Mouse (Mus musculus) NIH3T3 (cell line): Measurements from ENCODE around the gene Eml5.

Experiments used
- DNase-seq: peaks from one replicate; pipeline ENCODE4 v3.0.0-alpha.2; 2012; ENCODE audit warnings: low read depth

The Eml5 gene

GRCm38 (mm10) chr12:98833901-98834300 is 67.4 kb downstream of the Eml5 start:
- peak; percentile 10 for DNase-seq

GRCm38 (mm10) chr12:98832929-98833598 is 68.2 kb downstream of the Eml5 start:
- DNase-seq: no peak

- DNase-seq: no peak
Measured at GRCm38 (mm10) chr12:98831122-98831521, 70.2 kb downstream of the Eml5 start.

- DNase-seq: no peak
Measured at GRCm38 (mm10) chr12:98820781-98821180, 80.5 kb downstream of the Eml5 start.

DNA sequence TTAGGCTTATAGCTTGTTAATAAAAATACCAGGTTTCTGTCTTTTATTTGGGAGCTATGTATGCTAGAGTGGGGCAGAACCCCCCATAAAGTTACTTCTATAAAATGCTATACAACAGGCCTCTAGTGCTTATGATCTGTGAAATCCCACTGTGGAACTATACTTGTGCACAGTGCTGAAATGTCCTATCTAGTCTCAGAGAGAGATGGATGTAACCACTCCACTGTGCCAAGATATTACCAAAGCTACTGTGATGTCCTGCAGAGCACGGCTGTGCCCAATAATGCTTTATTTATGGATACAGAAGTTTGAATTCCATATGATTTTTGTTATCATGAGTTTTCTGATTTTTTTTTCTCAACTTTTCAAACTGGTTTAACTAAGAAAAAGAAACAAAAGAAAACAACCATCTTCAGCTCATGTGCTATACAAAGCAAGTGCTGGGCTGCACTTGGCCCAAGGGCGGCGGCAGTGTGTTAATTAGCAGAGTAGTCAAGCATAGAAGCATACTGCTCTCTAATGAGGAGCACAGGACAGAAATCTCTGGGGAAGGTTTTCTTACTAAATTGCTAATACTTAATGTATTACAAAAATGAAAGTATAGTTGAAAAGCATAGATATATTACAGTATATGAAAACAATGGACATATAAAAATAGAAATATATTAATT is 97.1 kb downstream of the Eml5 start:
- no peak for DNase-seq

DNA sequence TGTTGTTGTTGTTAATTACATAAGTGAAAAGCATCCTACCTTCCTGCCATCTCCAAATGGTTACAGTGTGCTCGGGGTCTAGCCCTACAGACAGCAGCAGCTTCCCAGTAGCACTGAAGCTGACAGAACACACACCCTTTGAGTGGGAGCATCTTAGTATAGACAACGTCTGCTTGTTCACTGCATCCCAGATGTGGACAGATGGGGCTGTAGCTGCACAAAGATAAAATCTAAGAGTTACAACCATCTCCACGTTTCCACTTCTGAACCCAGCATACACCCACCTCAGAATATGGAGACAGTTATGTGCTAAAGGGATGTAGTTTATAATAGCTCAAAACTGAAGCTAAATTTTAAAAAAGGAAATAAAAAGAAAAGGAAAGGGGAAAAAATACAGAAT is 99.0 kb downstream of the Eml5 start:
- no peak for DNase-seq

DNA sequence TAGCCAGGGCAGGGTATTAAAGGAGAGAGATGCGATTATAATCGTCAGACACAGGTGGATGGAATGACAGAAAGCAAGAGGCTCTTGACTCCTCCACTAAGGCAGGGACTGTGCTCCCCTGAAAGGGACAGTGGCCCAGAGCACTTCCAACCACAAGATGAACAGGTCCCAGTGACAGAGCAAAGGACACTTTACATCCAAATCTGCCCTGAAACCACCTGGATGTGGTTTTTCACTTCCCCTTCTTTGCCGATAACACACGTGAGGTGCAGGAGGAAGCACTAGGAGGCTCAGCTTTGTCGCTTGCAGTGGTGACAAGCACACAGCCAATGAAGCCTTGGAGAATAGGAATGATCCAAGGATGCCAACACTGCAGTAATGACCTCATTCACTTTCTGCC is 101.0 kb downstream of the Eml5 start:
- no peak for DNase-seq

DNA sequence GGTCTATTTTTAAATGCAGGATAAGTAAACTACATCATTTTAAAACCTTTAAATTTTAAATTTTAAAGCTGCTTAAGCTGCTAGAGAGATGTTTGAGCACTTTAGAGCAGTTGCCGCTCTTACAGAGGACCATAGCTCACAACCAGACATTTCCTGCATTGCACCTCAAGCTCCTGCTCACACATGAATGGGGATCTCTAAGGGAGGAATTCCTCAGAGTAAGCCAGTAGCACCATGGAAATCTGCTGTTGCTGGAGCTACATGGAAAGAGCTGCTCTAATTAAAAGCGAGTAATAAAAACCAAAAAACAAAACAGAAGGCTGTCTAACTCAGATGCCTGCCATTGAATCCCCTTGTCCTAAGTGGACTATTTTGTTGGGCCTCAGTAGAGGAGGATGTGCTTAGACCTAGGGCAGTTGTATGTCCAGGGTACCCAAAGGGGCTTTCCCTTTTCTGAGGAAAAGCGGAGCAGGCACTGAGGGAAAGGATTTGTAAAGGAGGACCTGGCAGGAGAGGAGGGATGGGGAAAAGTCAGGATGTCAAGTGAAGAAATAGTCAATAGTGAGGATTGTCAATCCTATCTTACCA is 105.5 kb downstream of the Eml5 start:
- no peak for DNase-seq

DNA sequence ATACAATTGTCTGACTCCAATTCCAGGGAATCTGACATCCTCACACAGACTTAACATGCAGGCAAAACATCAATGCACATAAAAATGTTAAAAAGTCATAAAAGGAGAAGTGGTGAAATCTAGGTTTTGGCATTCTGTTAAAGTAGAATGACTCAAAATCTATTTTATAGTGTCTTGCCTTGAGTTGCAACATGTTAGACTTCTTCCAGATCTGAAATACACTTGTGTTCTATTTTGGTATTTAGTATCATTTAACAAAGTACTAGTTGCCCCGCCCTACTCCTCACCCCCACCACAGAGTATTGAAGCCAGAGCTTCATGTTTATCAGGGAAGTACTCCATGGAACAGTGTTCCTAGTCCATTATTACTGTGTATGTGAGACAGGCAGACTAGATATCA is 117.0 kb downstream of the Eml5 start:
- DNase-seq: peak; percentile 35

DNA sequence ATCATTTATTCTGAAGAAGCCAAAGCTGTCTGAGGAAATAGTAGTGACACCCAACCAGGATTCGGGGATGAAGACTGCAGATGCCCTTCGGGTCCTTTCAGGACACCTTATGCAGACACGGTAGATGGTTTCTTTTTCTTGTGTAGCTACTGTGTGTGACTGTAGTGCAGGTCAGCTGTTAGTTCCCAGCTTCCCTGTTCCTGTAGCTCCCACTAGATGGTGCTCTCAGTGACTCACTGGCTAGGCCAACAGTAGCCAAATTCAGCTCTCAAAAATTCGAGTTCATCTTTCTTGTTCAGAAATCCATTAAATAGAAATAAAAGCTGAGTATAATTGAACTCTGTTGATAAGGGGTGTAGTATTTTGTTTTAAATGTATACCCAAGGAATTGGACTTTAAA is 122.1 kb downstream of the Eml5 start:
- peak; percentile 64 for DNase-seq

- DNase-seq: no peak
Measured at GRCm38 (mm10) chr12:98777509-98777908, 123.8 kb downstream of the Eml5 start.

GRCm38 (mm10) chr12:98766241-98766640 is 135.0 kb downstream of the Eml5 start:
- DNase-seq: no peak

DNA sequence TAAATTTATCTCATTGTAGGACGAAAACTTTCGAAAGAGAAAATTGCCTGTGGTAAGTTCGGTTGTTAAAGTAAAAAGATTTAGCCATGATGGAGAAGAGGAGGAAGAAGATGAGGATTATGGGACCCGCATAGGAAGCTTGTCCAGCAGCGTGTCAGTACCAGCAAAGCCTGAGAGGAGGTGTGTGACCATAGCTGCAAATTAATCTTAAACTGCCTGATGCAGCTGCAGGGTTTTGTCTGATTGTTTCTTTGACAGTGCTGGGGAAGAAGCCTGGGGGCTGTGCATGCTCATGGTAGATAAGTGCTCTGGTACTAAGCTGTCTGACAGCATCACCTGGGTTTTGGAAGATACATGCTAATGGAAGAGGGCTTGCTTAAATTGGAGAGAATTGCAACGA is 141.6 kb downstream of the Eml5 start:
- no peak for DNase-seq

- peak; percentile 34 for DNase-seq
Measured at GRCm38 (mm10) chr12:98757636-98758035, 143.6 kb downstream of the Eml5 start.

- DNase-seq: peak; percentile 21
Measured at GRCm38 (mm10) chr12:98747380-98747753, 153.9 kb downstream of the Eml5 start.

DNA sequence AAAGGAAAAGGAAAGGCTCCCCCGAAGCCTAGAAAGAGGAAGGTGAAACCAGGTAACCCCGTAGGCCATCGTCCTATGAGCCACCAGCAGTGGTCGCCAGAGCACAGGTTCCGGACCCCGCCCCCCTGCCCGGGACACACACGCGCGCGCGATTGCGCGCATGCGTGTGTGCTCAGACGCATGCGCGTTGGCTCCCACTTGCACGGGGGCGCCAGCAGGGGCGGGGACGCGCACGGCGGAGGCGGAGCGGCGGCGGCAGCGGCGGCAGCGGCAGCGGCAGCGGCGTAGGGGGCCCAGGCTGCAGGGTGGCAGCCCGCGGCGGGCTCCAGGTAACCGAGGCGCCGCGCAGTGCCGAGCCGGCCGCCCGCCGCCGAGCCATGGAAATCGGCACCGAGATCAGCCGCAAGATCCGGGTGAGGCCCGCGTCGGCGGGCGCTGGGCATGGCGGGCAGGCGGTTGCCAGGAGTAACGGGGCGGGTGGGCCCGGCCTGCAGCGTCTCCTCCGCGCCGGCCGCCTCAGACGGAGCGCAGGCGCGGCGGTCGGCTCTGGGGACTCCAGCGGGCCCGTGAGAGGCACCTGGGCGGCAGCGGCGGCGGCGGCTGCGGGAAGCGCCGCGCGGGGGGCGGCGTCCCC is 154.4 kb downstream of the Eml5 start, which contains the start of gene Zc3h14:
Zc3h14 (plus strand) TSS at position 219 of the 634 bp plus-strand sequence.
- DNase-seq: peak; percentile 99

DNA sequence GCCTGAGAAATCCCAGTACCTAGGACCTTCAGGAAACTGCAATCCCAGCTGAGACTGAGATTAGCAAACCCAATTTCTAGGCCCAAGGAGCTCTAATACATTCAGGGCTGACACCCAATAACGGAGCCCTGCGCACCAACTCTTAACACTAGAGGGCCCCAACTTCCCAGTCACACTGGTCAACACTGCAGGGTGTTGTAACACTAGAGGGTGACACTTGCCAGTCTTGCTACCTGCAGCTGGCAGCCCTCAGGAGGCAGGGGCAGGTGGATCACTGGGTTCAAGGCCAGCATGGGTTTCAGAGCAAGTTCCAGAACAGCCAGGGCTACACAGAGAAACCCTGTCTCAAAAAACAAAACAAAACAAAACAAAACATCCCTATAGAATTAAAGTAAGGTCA is 155.2 kb downstream of the Eml5 start:
- DNase-seq: peak; percentile 77

- peak; percentile 9 for DNase-seq
Measured at GRCm38 (mm10) chr12:98745626-98746025, 155.7 kb downstream of the Eml5 start.

- DNase-seq: peak; percentile 61
Measured at GRCm38 (mm10) chr12:98741011-98741501, 160.2 kb downstream of the Eml5 start.

DNA sequence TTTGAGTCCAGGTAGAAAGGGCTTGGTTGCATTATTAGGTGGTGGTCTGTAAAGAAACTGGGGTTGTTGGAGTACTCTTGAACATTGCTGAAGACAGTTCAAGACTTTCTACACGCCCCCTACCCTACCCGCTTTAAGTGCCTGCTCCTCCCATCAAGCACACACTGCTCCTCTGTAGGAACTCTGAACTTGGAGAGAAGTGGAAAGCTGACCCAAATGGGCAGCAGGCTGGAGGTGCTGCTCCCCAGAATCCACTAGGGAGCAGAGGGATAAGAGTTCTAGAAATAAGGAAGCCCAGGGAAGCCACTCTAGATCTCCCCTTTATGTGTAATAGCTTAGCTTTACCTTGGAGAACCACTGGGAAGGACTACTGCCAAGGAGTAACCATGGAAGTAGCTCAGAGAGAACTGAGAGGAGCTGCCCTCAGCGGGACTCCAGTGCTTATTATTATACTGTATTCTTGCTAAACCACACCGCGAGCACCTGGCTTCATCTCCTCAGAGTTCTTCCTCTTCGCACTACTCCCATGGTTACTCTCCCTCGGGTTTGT is 163.4 kb downstream of the Eml5 start:
- DNase-seq: peak; percentile 48

GRCm38 (mm10) chr12:98736951-98737800 is 164.1 kb downstream of the Eml5 start, which contains the start of gene Ptpn21:
Gene Ptpn21 (minus strand): TSS chr12:98737405.
- DNase-seq: peak; percentile 83
